Mouse (Mus musculus) embryonic facial prominence, embryonic 14.5 days (tissue): ENCODE results near the gene Pex14. TPM values are rescaled to one million over a fixed set of nuclear protein-coding genes. Genes with fewer than 3 reads are reported as not detected.
A peak's percentile ranks its signal among the peaks of the same experiment; 100 is the strongest.

Experiments
- ATAC-seq: fragments of 200-750 bp; cut with Nextera tagmentation; 2 replicates; pipeline ENCODE4 v1.8.0; 2017; ENCODE audit warnings: low read depth, moderate number of reproducible peaks, moderate TSS enrichment
- DNase-seq: peaks from one replicate; pipeline ENCODE4 v3.0.0-alpha.2; 2015; ENCODE audit warnings: low spot score
- H3K27ac ChIP-seq: fragments of 300-500 bp; sonication (generic); replicated peaks from 2 replicates; pipeline ENCODE4 v1.5.1; 2014; ENCODE audit warnings: low read depth, mild to moderate bottlenecking, low read length, moderate library complexity
- H3K27me3 ChIP-seq: fragments of 300-500 bp; sonication (generic); replicated peaks from 2 replicates; pipeline ENCODE4 v1.6.1; 2014; ENCODE audit warnings: low read length; ENCODE audit not compliant: control insufficient read depth, insufficient read depth
- H3K36me3 ChIP-seq: fragments of 300-500 bp; sonication (generic); 2 replicates; pipeline ENCODE4 v1.6.1; 2014; ENCODE audit warnings: low read length, mixed read lengths; ENCODE audit not compliant: control insufficient read depth, insufficient read depth
- H3K4me1 ChIP-seq: fragments of 300-500 bp; sonication (generic); 2 replicates; pipeline ENCODE4 v1.6.1; 2014; ENCODE audit warnings: antibody characterized with exemption, low read length; ENCODE audit not compliant: control insufficient read depth, insufficient read depth
- H3K4me2 ChIP-seq: fragments of 300-500 bp; sonication (generic); 2 replicates; pipeline ENCODE4 v1.6.1; 2014; ENCODE audit warnings: low read depth, mild to moderate bottlenecking, low read length, moderate library complexity, mixed read lengths
- H3K4me3 ChIP-seq: fragments of 300-500 bp; sonication (generic); 2 replicates; pipeline ENCODE4 v1.5.1; 2014; ENCODE audit warnings: low read depth, mild to moderate bottlenecking, low read length
- H3K9ac ChIP-seq: fragments of 300-500 bp; sonication (generic); 2 replicates; pipeline ENCODE4 v1.6.1; 2014; ENCODE audit warnings: low read depth, mild to moderate bottlenecking, low read length, moderate library complexity, mixed read lengths
- H3K9me3 ChIP-seq: fragments of 300-500 bp; sonication (generic); 2 replicates; pipeline ENCODE4 v1.6.1; 2016; ENCODE audit warnings: low read length; ENCODE audit not compliant: control insufficient read depth
- WGBS: fragments of 180-500 bp; shearing (Covaris S2); extraction: QIAGEN DNeasy Blood & Tissue Kit; methylation state at CpG from one replicate; pipeline ENCODE4 v1.1.7; 2014; 5-methylcytosine and 5-hydroxymethylcytosine counted together
- polyA plus RNA-seq: library from polyadenylated mRNA; unstranded; fragments of >200 nt; fragmentation: Nextera tagmentation; extraction: Ambion mirVana; gene quantifications from 2 replicates; pipeline ENCODE4 v1.2.1, GENCODE M21; 2014

Pex14 gene
- polyA plus RNA-seq, 1 experiment from 2014 or later, result 38.1 TPM

DNA sequence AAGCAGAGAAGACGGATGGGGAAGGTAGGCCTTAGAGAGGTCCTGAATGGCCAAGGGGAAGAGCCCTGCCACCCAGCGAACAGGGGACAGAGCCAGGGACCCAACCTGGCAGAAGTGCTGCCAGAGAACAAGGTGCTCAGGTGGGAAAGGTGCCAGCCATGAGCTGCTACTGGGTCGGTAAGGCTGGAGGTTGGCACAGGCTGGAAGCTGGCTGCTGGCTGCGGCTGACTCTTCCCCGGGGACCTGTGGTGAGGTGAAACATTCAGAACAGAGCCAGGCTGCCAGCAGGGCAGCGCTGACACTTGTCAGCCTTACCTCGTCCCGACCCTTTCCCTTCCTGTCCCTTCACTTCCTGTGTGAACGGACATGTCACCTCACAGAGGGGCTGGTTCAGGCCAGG lies 171.4 kb downstream of the Pex14 start:
- Histone ChIP-seq H3K4me1 (peaks cover 15% of the 10 kb centered on the region; the same call in 1 of the 2 replicates), H3K27me3 (peaks cover 31% of the 10 kb centered on the region), H3K9me3 (no peaks in the 10 kb centered on the region), H3K9ac (no peak overlapping the region), H3K36me3 (no peaks in the 10 kb centered on the region), H3K4me2 (no peak overlapping the region), H3K4me3 (no peak overlapping the region), H3K27ac (no peak overlapping the region)
- WGBS, result 56% methylated on average over 9 of the region's 9 CpGs
- no peak for ATAC-seq
- no peak for DNase-seq

DNA sequence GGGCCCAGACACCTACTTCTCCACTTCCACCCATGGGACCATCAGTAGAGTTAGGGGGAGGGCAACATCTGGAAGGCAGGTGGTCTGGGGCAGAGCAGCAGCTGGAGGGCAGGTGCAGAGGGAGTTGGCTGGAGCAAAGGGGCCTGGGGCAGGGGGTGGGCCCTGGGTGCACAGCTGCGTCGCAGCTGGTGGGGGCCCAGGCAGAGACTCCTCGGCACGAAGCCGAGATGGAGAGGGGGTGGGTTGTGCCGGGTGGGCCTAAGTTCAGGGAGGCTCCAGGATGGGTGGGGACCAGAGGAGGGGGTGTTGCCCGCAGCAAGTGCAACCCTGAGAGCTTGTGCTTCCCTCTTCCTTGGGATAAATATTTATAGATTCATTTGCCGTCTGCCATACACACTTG lies 173.2 kb downstream of the Pex14 start:
- WGBS, result 21% methylated on average over 6 of the region's 8 CpGs

DNA sequence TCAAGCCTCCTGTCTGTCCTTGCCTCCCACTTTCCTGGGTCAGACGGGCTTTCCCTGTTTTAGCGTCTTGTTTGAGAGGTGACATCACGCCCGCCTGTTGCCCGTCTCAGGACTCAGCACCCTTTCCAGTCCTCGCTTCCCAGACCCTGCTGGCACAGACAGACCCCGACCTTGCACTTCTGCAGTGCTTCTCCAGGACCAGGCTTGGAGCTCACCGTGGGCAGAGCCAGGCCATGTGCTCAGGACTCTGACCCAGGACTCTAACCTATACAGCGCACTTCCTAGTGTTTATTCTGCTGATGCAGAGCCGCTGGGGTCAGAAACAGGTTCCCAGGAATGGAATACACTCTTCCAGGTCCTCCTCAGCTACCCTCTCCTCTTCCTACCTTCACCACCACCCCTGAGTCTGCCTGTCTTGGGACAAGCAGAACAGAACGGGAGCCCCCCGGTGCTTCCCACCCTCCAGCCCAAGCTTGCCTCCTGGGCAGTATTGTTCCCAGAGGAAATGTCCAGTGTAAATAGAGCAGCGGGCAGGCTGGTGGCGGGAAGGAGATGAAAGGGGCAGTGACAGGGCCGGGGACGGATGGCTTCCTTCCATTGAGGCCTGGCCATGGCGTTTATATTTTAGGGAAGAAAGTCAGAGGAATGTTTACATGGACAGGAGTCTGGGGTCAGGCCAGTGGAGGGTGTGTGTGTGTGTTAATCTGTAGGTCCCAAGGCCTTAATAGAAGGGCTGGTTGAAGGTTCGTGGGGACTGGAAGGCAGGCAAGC lies 173.9 kb downstream of the Pex14 start:
- Histone ChIP-seq H3K9me3 (no peaks in the 10 kb centered on the region), H3K4me2 (no peak overlapping the region), H3K4me1 (peaks cover 20% of the 10 kb centered on the region), H3K27ac (no peak overlapping the region), H3K9ac (no peak overlapping the region), H3K4me3 (no peak overlapping the region), H3K27me3 (peaks cover 56% of the 10 kb centered on the region), H3K36me3 (no peaks in the 10 kb centered on the region)
- DNase-seq (no peak), ATAC-seq (no peak)
- WGBS, result 41% methylated on average over 18 of the region's 18 CpGs

More for the DNA sequence above, 173.2 kb downstream of the Pex14 start:
- Histone ChIP-seq H3K9ac (no peak overlapping the region), H3K4me3 (no peak overlapping the region), H3K36me3 (no peaks in the 10 kb centered on the region), H3K27ac (no peak overlapping the region), H3K4me1 (peaks cover 20% of the 10 kb centered on the region), H3K9me3 (no peaks in the 10 kb centered on the region), H3K4me2 (no peak overlapping the region), H3K27me3 (peaks cover 49% of the 10 kb centered on the region)
- peak; percentile 73 for DNase-seq
- ATAC-seq, result peak; percentile 72

DNA sequence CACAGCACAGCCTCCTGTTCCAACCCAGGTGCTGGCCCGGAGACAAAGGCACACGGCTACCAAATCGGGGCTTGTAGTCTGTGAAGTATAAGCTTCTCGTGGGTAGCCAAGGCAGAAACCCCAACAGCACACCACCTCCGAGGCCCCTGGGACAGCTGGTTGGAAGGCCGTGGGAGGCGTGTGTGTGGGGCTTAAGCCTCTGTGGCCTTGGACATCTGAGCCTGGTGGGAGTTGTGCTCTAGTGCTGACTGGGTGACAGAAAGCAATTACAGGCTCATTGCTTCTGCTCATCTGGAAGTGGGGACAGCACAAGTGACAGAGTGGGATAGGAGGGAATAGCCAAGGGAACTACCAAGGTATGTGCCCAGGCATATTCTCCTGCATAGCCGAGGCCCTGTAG lies 175.7 kb downstream of the Pex14 start:
- Histone ChIP-seq H3K9me3 (no peaks in the 10 kb centered on the region), H3K27me3 (peaks cover 74% of the 10 kb centered on the region), H3K27ac (no peak overlapping the region), H3K4me2 (no peak overlapping the region), H3K4me3 (no peak overlapping the region), H3K4me1 (peaks cover 20% of the 10 kb centered on the region), H3K9ac (no peak overlapping the region), H3K36me3 (no peaks in the 10 kb centered on the region)
- ATAC-seq, result no peak
- no peak for DNase-seq
- 59% methylated on average over 8 of the region's 8 CpGs for WGBS

DNA sequence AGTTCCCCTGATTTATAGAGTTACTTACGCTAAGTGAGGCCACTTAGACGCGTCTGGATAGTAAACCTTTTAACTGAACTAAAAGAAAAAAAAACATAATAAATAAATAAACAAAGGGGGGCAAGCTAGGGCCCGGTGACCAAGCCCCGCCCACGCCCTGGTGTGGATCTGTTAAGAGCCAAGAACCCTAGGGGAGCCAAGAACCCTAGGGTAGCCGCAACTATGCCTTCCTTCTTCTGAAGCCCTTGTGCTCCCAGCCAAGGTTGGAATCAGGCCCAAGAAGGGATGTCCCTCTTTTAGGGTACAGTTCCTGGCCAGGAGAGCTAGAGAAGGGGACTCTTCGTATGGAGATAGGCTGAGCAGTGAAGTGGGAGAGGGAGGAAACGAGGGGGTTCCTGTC lies 176.3 kb downstream of the Pex14 start:
- H3K27me3 ChIP-seq, result peaks cover 80% of the 10 kb centered on the region
- H3K27ac ChIP-seq, result no peak overlapping the region
- 68% methylated on average over 9 of the region's 9 CpGs for WGBS
- DNase-seq, result no peak
- H3K9me3 ChIP-seq, result no peaks in the 10 kb centered on the region
- no peaks in the 10 kb centered on the region for H3K36me3 ChIP-seq
- no peak overlapping the region for H3K4me3 ChIP-seq
- peaks cover 20% of the 10 kb centered on the region for H3K4me1 ChIP-seq
- no peak overlapping the region for H3K9ac ChIP-seq
- no peak for ATAC-seq
- no peak overlapping the region for H3K4me2 ChIP-seq

DNA sequence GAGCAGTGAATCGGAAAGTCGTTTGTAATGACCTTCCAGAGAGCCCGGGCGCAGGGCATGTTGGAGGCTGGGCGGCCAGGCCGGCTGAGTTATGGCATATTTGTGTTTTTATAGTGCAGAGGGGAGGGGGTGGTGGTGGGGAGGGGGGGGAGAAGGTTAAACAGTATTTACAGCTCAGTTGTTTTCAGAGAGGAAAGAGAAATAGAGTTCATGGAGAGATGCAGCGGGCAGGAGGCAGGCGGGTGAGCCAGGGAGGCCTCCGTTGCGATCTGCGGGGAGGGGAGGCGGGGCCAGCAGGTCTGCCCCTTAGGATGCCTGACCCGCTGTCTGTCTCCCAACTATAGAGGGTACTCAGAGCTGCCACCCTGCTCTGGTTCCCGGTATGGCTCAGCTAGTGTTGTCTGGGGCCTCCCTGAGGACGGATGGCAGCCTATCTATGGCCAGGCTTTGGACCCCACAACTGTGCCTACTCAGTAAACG lies 177.4 kb downstream of the Pex14 start:
- Histone ChIP-seq H3K27me3 (peaks cover 90% of the 10 kb centered on the region), H3K9me3 (no peaks in the 10 kb centered on the region), H3K27ac (no peak overlapping the region), H3K36me3 (no peaks in the 10 kb centered on the region), H3K9ac (no peak overlapping the region), H3K4me2 (peak overlapping the region; percentile 26), H3K4me1 (peaks cover 19% of the 10 kb centered on the region), H3K4me3 (0 out of 2 replicates have a peak overlapping the region, but pooled peaks have one; percentile 3)
- DNase-seq (no peak), ATAC-seq (peak; percentile 31; the same call in 1 of the 2 replicates)
- 18% methylated on average over 16 of the region's 16 CpGs for WGBS

DNA sequence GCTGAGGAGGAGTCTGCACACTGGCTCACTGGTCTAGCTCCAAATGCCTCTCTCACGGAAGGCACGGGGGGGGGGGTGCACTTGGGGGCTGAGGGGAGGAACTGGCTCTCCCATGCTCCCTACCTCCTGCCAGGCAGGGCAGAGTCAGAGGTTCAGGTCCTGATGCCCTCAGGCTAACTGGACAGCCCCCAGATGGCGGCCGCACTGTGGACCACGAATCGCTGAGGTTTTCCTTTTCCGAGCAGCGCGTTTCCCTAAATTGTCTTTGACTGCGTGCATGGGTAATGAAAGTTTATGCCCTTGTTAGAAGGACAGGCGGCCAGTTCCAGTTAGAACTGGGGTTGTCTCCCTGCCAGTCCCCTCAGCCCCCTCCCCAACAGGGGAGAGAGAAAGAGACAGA lies 179.1 kb downstream of the Pex14 start:
- peaks cover 5% of the 10 kb centered on the region; the same call in 1 of the 2 replicates for H3K4me1 ChIP-seq
- H3K4me2 ChIP-seq, result no peak overlapping the region
- no peak overlapping the region for H3K4me3 ChIP-seq
- H3K36me3 ChIP-seq, result no peaks in the 10 kb centered on the region
- H3K27me3 ChIP-seq, result peaks cover 81% of the 10 kb centered on the region
- H3K9me3 ChIP-seq, result no peaks in the 10 kb centered on the region
- ATAC-seq, result no peak
- H3K9ac ChIP-seq, result no peak overlapping the region
- DNase-seq, result no peak
- no peak overlapping the region for H3K27ac ChIP-seq
- 42% methylated on average over 11 of the region's 11 CpGs for WGBS

DNA sequence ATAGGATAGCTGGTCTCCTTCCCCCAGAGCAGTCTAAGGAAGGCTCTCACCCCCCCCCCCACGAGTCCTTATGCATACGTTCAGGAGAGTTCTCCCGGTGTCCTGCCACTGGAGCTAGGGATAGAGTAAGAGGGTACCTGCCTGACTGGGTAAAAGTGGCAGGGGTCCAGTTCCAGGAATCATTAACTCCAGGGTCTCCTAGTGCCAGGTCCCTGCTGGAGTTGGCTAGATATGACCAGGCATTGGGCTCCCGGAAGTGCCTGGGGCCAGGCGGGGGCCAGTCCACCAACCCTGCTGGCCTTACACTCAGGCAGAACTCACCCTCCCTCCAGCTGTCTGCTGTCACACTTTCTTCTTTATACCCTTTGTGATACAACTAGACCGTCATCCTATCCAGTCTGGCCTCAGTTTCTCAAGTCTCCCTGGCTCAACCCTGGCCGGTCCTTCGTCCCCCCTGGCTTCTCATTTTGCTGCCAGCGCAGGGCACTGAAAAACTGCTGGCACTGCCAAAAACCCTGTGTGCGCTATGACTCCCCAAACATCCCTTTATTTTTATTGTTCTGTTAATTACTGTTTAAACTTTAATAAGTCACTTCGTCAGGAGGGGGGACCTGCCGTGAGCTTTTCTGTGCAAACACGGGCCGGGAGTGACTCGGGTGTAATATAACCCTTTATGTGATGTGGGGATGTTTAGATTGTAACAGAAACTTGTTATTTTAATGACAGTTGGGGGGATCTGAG lies 180.8 kb downstream of the Pex14 start:
- Histone ChIP-seq H3K9me3 (no peaks in the 10 kb centered on the region), H3K4me2 (no peak overlapping the region), H3K4me3 (no peak overlapping the region), H3K4me1 (peaks cover 5% of the 10 kb centered on the region; the same call in 1 of the 2 replicates), H3K36me3 (no peaks in the 10 kb centered on the region), H3K27me3 (peaks cover 64% of the 10 kb centered on the region), H3K27ac (no peak overlapping the region), H3K9ac (no peak overlapping the region)
- DNase-seq, result no peak
- no peak for ATAC-seq
- WGBS, result 55% methylated on average over 14 of the region's 15 CpGs
